Mouse (Mus musculus): ENCODE data around the gene Mettl23. TPM values are rescaled to one million over a fixed set of nuclear protein-coding genes. Genes with fewer than 3 reads are reported as not detected.
"Not testable (repeated sequence)": the region's sequence is repeated elsewhere in the genome, so short reads cannot be mapped to it uniquely, and the experiment has no call there.

The Mettl23 gene
- polyA plus RNA-seq, 1 experiment from 2014 or later = 76.2 TPM

- H3K36me3 ChIP-seq (ENCODE audit: control insufficient read depth, insufficient read depth, low read length); H3K9ac ChIP-seq (ENCODE audit: low read length); H3K4me1 ChIP-seq (ENCODE audit: control insufficient read depth, insufficient read depth, low read length); H3K4me2 ChIP-seq; H3K4me3 ChIP-seq (ENCODE audit: low read depth, low read length); ATAC-seq (ENCODE audit: low FRiP score); H3K9me3 ChIP-seq (ENCODE audit: control insufficient read depth, low read length); H3K27ac ChIP-seq (ENCODE audit: low read depth, low read length): not testable (repeated sequence)
- DNase-seq (ENCODE audit: low spot score, missing footprints) = peak; percentile 51
- 89% methylated on average over 10 of the region's 10 CpGs for WGBS
- H3K27me3 ChIP-seq (ENCODE audit: control insufficient read depth, insufficient read depth, low read length) = peaks cover 13% of the 10 kb centered on the region
Measured at GRCm38 (mm10) chr11:116902588-116902987, 59.5 kb downstream of the Mettl23 start.

Other genes with a start within 250 kb of the Mettl23 start
- gene Rhbdf2, start 216.3 kb upstream of the Mettl23 start, polyA plus RNA-seq (2014; fragmentation: Nextera tagmentation; extraction: Ambion mirVana) = 1.2 and 1.3 TPM in 2 replicates
- 0.22 and 1.0 TPM in 2 replicates for gene Prcd, start 189.7 kb upstream of the Mettl23 start, polyA plus RNA-seq (2014; fragmentation: Nextera tagmentation; extraction: Ambion mirVana)
- gene Cygb, start 189.0 kb upstream of the Mettl23 start, polyA plus RNA-seq (2014; fragmentation: Nextera tagmentation; extraction: Ambion mirVana) = 1.7 and 2.1 TPM in 2 replicates
- not detected in 2 replicates for gene St6galnac1, start 67.8 kb upstream of the Mettl23 start, polyA plus RNA-seq (2014; fragmentation: Nextera tagmentation; extraction: Ambion mirVana)
- 27.4 and 31.6 TPM in 2 replicates for gene Mxra7, start 15.2 kb upstream of the Mettl23 start, polyA plus RNA-seq (2014; fragmentation: Nextera tagmentation; extraction: Ambion mirVana)
- 86.9 and 89.9 TPM in 2 replicates for gene Jmjd6, start 171 bp downstream of the Mettl23 start, polyA plus RNA-seq (2014; fragmentation: Nextera tagmentation; extraction: Ambion mirVana)
- gene Mfsd11, start 9.2 kb downstream of the Mettl23 start, polyA plus RNA-seq (2014; fragmentation: Nextera tagmentation; extraction: Ambion mirVana) = 28.6 and 30.3 TPM in 2 replicates
- gene Srsf2, start 9.8 kb downstream of the Mettl23 start, polyA plus RNA-seq (2014; fragmentation: Nextera tagmentation; extraction: Ambion mirVana) = 974 and 988 TPM in 2 replicates
- 5.1 and 6.5 TPM in 2 replicates for gene Mgat5b, start 75.6 kb downstream of the Mettl23 start, polyA plus RNA-seq (2014; fragmentation: Nextera tagmentation; extraction: Ambion mirVana)

Data from midbrain, embryonic 11.5 days (tissue).